Mouse (Mus musculus) limb, embryonic 14.5 days (tissue): Measurements from ENCODE around the gene Wdr66. TPM values are rescaled to one million over a fixed set of nuclear protein-coding genes. Genes with fewer than 3 reads are reported as not detected.

Source experiments
- ATAC-seq: fragments of 200-750 bp; cut with Nextera tagmentation; 2 replicates; pipeline ENCODE4 v1.8.0; 2017; ENCODE audit warnings: low read depth, moderate number of reproducible peaks, moderate TSS enrichment; ENCODE audit not compliant: low FRiP score
- DNase-seq: peaks from one replicate; pipeline ENCODE4 v3.0.0-alpha.2; 2015; ENCODE audit warnings: low spot score
- H3K27ac ChIP-seq: fragments of 300-500 bp; sonication (generic); replicated peaks from 2 replicates; pipeline ENCODE4 v1.5.1; 2014; ENCODE audit warnings: low read depth, mild to moderate bottlenecking, low read length, moderate library complexity, mixed read lengths
- H3K27me3 ChIP-seq: fragments of 300-500 bp; sonication (generic); 2 replicates; pipeline ENCODE4 v1.6.1; 2014; ENCODE audit warnings: low read length, mixed read lengths; ENCODE audit not compliant: control insufficient read depth, insufficient read depth
- H3K36me3 ChIP-seq: fragments of 300-500 bp; sonication (generic); 2 replicates; pipeline ENCODE4 v1.6.1; 2014; ENCODE audit warnings: mild to moderate bottlenecking, low read length, moderate library complexity, mixed read lengths; ENCODE audit not compliant: control insufficient read depth, insufficient read depth
- H3K4me1 ChIP-seq: fragments of 300-500 bp; sonication (generic); 2 replicates; pipeline ENCODE4 v1.6.1; 2014; ENCODE audit warnings: antibody characterized with exemption, low read length, mixed read lengths; ENCODE audit not compliant: control insufficient read depth, insufficient read depth
- H3K4me2 ChIP-seq: fragments of 300-500 bp; sonication (generic); replicated peaks from 2 replicates; pipeline ENCODE4 v1.6.1; 2014; ENCODE audit warnings: low read depth, mild to moderate bottlenecking, low read length, moderate library complexity; ENCODE audit not compliant: severe bottlenecking
- H3K4me3 ChIP-seq: fragments of 300-500 bp; sonication (generic); replicated peaks from 2 replicates; pipeline ENCODE4 v1.5.1; 2014; ENCODE audit warnings: low read length
- H3K9ac ChIP-seq: fragments of 300-500 bp; sonication (generic); 2 replicates; pipeline ENCODE4 v1.6.1; 2014; ENCODE audit warnings: mild to moderate bottlenecking, low read depth, low read length, moderate library complexity; ENCODE audit not compliant: severe bottlenecking
- H3K9me3 ChIP-seq: fragments of 300-500 bp; sonication (generic); 2 replicates; pipeline ENCODE4 v1.6.1; 2016; ENCODE audit warnings: low read length; ENCODE audit not compliant: control insufficient read depth
- POLR2A ChIP-seq: fragments of 200-500 bp; IDR thresholded peaks from 2 replicates; pipeline ENCODE4 v1.8.0; 2012; ENCODE audit warnings: inconsistent platforms, mild to moderate bottlenecking, moderate library complexity, borderline replicate concordance; ENCODE audit not compliant: insufficient read depth, insufficient read length; ENCODE audit errors: extremely low read depth
- WGBS: fragments of 180-500 bp; shearing (Covaris S2); extraction: QIAGEN DNeasy Blood & Tissue Kit; methylation state at CpG from one replicate; pipeline ENCODE4 v1.1.7; 2014; 5-methylcytosine and 5-hydroxymethylcytosine counted together
- polyA plus RNA-seq, 2 experiments: library from polyadenylated mRNA; depleted of rRNA in 1 of 2; stranded (reverse) in 1 of 2; unstranded in 1 of 2; fragments of >200 nt; fragmentation: Nextera tagmentation in 1 of 2; extraction: Ambion mirVana in 1 of 2; gene quantifications; 2 replicates each; pipeline versions ENCODE4 v1.2.1 to v1.2.3; 2012 to 2014

Wdr66 gene
- polyA plus RNA-seq, 2 experiments = 0.50 to 0.87 TPM

- Histone ChIP-seq H3K27ac (no peak overlapping the region), H3K4me2 (no peak overlapping the region), H3K4me1 (peaks cover 7% of the 10 kb centered on the region; the same call in 1 of the 2 replicates), H3K27me3 (no peaks in the 10 kb centered on the region), H3K9me3 (no peaks in the 10 kb centered on the region), H3K36me3 (no peaks in the 10 kb centered on the region), H3K4me3 (no peak overlapping the region), H3K9ac (no peak overlapping the region)
- no peak for DNase-seq
- no peak for TF ChIP-seq POLR2A
- WGBS = 68% methylated on average over 20 of the region's 20 CpGs
- ATAC-seq = no peak
These were observed 50.0 kb downstream of the Wdr66 start for GRCm38 (mm10) chr5:123301780-123302521.

- DNase-seq = no peak
- H3K9ac ChIP-seq = no peak overlapping the region
- no peak for ATAC-seq
- no peaks in the 10 kb centered on the region for H3K27me3 ChIP-seq
- no peak overlapping the region for H3K4me2 ChIP-seq
- no peaks in the 10 kb centered on the region for H3K36me3 ChIP-seq
- H3K4me1 ChIP-seq = peaks cover 11% of the 10 kb centered on the region
- no peak for TF ChIP-seq POLR2A
- H3K4me3 ChIP-seq = no peak overlapping the region
- no peak overlapping the region for H3K27ac ChIP-seq
- no peaks in the 10 kb centered on the region for H3K9me3 ChIP-seq
- WGBS = 51% methylated on average over 18 of the region's 18 CpGs
These were observed 55.9 kb downstream of the Wdr66 start for GRCm38 (mm10) chr5:123307630-123308282.

GRCm38 (mm10) chr5:123309816-123310215 is 57.9 kb downstream of the Wdr66 start:
- no peak overlapping the region for H3K4me2 ChIP-seq
- ATAC-seq (peak; percentile 55; the same call in 1 of the 2 replicates), DNase-seq (no peak)
- peak overlapping the region; percentile 12; the same call in 1 of the 2 replicates for H3K9ac ChIP-seq
- H3K4me1 ChIP-seq = peaks cover 16% of the 10 kb centered on the region
- H3K4me3 ChIP-seq = no peak overlapping the region
- no peak for TF ChIP-seq POLR2A
- no peaks in the 10 kb centered on the region for H3K36me3 ChIP-seq
- H3K9me3 ChIP-seq = no peaks in the 10 kb centered on the region
- no peaks in the 10 kb centered on the region for H3K27me3 ChIP-seq
- 30% methylated on average over 10 of the region's 10 CpGs for WGBS
- H3K27ac ChIP-seq = no peak overlapping the region

- H3K9me3 ChIP-seq = no peaks in the 10 kb centered on the region
- WGBS = 38% methylated on average over 7 of the region's 7 CpGs
- DNase-seq (no peak), ATAC-seq (no peak)
- H3K4me2 ChIP-seq = no peak overlapping the region
- H3K27ac ChIP-seq = no peak overlapping the region
- H3K4me3 ChIP-seq = no peak overlapping the region
- no peak for TF ChIP-seq POLR2A
- no peak overlapping the region; the same call in 1 of the 2 replicates for H3K9ac ChIP-seq
- H3K4me1 ChIP-seq = peaks cover 20% of the 10 kb centered on the region
- no peaks in the 10 kb centered on the region for H3K36me3 ChIP-seq
- H3K27me3 ChIP-seq = no peaks in the 10 kb centered on the region
These were observed 58.3 kb downstream of the Wdr66 start for GRCm38 (mm10) chr5:123310221-123310620.

GRCm38 (mm10) chr5:123313058-123313630 is 61.2 kb downstream of the Wdr66 start:
- Histone ChIP-seq H3K4me3 (no peak overlapping the region), H3K4me1 (peaks cover 25% of the 10 kb centered on the region), H3K4me2 (no peak overlapping the region), H3K27me3 (no peaks in the 10 kb centered on the region), H3K36me3 (no peaks in the 10 kb centered on the region), H3K9me3 (no peaks in the 10 kb centered on the region), H3K27ac (no peak overlapping the region), H3K9ac (no peak overlapping the region)
- 51% methylated on average over 12 of the region's 12 CpGs for WGBS
- ATAC-seq (no peak), DNase-seq (no peak)
- no peak for TF ChIP-seq POLR2A
